Mouse (Mus musculus) R1 (cell line): ENCODE data around the gene T.
"Not testable (repeated sequence)": the region's sequence is repeated elsewhere in the genome, so short reads cannot be mapped to it uniquely, and the experiment has no call there.

Experiments
- DNase-seq: peaks from one replicate; pipeline ENCODE4 v3.0.0-alpha.2; 2018; ENCODE audit warnings: low read depth, low spot score

Gene T

DNA sequence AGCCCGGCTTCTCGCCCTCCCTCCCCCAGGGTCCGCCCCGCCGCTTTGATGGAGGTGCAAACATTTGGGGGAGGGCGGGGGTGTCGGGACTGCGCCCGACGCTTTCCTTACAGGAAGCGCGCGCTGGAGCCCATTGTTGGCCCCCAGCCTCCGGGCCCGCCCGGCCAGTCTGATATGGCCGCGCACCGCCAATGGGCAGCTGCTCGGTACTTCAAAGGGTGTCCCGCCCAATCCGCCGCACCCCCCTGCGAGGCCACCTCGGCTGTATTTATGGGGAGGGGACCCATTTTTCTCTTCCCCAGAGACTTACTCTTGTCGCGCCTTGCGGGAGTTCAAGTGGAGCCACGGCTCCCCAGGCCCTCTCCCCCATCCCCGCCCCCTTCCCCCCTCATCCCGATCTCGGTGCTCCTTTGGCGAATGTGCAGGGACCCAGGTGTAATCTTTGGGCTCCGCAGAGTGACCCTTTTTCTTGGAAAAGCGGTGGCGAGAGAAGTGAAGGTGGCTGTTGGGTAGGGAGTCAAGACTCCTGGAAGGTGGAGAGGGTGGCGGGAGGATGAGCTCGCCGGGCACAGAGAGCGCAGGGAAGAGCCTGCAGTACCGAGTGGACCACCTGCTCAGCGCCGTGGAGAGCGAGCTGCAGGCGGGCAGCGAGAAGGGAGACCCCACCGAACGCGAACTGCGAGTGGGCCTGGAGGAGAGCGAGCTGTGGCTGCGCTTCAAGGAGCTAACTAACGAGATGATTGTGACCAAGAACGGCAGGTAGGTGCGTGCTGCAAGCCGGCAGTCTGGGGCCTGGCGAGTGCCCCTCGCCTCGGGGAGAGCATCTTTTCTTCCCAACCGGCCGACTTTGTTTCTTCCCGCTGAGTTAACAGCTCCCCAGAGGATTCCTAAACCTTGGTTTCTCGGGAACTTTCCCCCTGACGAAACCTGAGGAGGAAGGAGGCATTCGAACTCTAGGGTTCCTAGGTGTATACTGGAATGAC, at the start of gene T:
T (plus strand) TSS at position 446 of the 983 bp plus-strand sequence.
- peak; percentile 41 for DNase-seq

DNA sequence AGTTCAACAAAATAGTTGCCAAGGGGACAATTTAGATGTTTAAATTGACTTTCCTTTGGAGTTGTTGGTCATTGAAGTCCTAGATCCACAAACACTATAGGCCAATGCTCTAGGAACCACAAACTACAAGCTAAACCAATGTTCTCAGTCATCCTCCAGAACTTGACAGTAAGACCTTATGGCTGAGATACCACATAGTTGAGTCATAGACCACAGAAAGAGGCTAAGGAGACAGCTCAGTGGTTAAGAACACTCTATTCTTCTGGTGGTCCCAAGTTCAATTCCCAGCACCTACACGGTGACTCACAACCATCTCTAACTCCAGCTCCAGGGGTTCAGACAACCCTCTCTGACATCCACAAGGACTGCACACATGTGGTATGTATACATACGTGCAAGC, 48.8 kb upstream of the T start:
- DNase-seq, result no peak

DNA sequence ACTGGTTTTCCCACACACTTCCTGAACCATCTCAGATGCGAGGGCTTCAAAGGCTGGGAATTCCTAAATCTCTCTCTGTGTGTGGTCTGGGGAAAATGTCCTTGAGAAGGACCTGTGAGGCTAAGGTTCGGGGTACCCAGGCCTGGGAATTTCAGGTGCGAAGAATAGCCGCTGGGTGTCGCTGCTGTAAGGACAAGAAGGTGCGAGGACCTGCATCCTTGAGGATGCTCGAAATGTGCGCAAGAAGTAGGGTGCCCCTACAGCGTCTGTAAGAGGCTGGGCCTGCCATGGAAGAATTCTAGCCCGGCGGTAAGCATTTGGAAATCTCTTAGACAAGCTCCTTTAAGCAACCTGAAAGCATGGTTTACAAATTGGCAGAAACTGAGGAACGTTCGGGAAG, 45.8 kb upstream of the T start:
- peak; percentile 82 for DNase-seq

- DNase-seq, result peak; percentile 48
Measured at GRCm38 (mm10) chr17:8388990-8389789, 45.0 kb upstream of the T start.

GRCm38 (mm10) chr17:8389790-8390095, 44.5 kb upstream of the T start:
- no peak for DNase-seq

DNA sequence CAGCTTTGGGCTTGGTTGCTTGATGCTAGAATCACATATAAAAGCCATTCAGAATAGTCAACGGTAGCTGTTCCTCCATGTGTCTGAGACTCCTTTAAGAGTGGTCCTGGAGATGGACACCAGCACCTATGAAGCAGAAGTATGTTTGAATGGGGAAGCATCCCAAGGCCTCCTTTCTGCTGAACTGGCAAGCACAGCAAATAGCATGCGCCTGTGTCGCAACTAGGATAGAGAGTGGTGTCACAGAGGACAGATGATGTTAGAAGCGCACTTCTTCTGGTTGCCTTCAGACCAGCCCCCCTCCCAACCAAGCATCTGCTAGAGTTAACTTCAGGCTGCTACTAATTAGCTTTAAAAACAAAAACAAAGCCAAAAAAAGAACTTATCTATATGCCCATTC, 43.7 kb upstream of the T start:
- DNase-seq, result no peak

DNA sequence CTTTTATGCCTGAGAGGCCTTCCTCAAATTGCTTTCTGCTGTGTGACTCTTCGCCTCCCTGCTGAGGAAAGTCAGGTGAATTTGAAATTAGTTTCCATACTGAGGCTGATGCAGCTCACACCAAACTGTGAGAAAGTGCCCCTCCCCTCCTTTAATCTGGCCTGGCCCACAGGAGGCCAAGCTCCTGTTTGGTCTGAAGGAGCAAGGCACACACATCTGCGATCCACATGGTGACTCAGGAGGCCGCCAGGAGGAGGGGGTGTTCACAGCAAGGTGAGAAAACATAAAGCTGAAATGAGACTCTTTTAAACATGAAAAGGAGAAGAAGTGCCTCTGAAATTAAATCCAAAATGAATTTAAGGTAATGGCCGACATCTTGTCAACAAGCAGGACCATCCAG, 37.9 kb upstream of the T start:
- DNase-seq, result no peak

DNA sequence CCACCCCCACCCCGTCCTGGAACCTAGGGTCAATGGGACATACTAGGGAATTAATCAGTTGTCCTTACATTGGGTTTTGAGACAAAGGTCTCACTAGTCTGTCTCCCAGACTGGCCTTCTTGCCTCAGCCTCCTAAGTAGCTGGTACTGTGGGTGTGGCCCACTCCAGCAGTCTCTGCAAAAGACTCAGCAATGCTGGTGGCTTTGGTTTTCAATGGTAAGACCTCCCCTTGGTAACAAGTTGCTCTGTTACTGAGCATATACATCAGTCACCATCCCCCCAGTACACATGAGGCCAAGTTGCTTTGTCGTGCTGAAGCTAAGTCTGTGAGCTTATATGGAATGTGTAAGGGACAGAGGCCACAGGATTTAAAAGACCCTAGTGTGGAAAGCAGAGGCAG, 36.3 kb upstream of the T start:
- no peak for DNase-seq

GRCm38 (mm10) chr17:8403932-8404331, 30.3 kb upstream of the T start:
- peak; percentile 73 for DNase-seq

- DNase-seq, result no peak
Measured at GRCm38 (mm10) chr17:8406285-8406684, 27.9 kb upstream of the T start.

DNA sequence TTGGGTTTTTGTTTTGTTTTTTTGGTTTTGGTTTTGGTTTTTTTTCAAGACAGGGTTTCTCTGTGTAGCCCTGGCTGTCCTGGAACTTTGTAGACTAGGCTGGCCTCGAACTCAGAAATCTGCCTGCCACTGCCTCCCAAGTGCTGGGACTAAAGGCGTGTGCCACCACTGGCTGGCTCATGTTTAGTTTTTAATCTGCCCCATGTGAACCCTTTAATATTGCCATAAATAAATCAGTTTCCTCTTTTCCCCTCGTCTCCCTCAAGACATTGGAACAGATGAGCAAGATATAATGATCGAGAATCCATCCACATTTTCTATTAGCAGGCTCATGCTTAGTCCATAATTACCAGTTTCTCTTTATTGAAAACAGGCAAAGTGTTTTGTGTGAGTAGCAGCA, 26.2 kb upstream of the T start:
- DNase-seq, result not testable (repeated sequence)

DNA sequence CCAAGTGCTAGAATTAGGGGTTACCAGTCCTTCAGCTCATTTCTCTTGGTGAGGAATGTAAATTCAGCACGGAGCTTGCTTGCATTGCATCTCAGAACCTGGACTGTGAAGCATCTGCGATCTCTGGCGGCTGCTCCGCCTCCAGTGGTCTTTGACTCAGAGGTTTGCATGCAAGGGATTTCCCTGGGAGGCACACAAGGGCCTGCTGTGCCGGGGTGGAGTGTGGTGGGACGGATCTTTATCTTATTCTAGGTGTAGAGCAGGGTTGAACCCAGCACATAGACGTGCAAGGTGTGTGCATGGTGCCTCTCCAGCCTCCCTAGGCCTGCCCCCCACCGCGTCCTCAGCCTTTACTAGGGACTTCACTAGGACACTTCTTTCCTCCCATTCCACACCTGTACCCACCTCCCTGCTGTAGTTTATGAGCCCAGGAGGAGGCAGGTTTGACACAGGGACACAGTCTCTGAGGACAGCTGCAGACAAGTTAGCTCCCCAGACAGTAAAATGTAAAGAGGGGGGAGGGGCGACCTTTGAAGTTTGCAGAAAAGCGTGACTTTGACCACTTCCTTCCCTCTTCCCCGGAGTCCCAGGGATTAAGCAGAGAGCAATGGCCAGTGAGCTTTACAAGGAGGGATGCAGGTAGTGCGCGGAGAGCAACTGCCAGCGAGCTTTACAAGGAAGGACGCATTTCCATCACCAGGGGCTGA, 25.5 kb upstream of the T start:
- DNase-seq, result peak; percentile 75

- DNase-seq, result no peak
Measured at GRCm38 (mm10) chr17:8410330-8410729, 23.9 kb upstream of the T start.

- DNase-seq, result no peak
Measured at GRCm38 (mm10) chr17:8413656-8414055, 20.6 kb upstream of the T start.

GRCm38 (mm10) chr17:8415533-8415932, 18.7 kb upstream of the T start:
- DNase-seq, result no peak

GRCm38 (mm10) chr17:8416865-8417264, 17.4 kb upstream of the T start:
- DNase-seq, result no peak

- DNase-seq, result peak; percentile 63
Measured at GRCm38 (mm10) chr17:8420739-8421138, 13.5 kb upstream of the T start.

- DNase-seq, result no peak
Measured at GRCm38 (mm10) chr17:8421517-8421916, 12.7 kb upstream of the T start.

GRCm38 (mm10) chr17:8423283-8423682, 10.9 kb upstream of the T start:
- peak; percentile 63 for DNase-seq

- peak; percentile 43 for DNase-seq
Measured at GRCm38 (mm10) chr17:8429436-8429835, 4.8 kb upstream of the T start.

GRCm38 (mm10) chr17:8429896-8430295, 4.3 kb upstream of the T start:
- DNase-seq, result peak; percentile 83

GRCm38 (mm10) chr17:8432179-8432800, 1.9 kb upstream of the T start:
- no peak for DNase-seq
